Comparison of ENCODE assay signal across 15 mouse cellular contexts in the genomic region with DNA sequence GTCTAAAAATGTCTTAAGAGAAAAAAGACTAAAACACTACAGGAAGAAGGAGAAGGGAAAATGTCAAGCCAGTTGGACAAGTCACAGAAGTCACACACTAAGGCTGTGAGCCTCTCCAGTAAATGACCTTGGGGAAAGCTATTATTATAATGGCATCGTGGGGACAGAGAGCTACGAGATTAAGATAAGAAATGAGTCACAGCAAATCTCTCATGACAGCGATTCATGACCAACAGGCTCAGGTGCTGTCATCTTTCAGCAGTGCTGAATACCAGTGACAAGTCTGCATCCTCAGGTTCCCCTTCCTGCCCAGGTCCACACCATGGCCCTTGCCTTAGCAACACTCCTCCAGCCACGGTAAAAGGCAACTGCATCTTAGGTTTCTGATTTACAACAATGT. TPM values are rescaled to one million over a fixed set of nuclear protein-coding genes. Genes with fewer than 3 reads are reported as not detected.
DNase-seq lines count a peak whose midpoint lies in the region; ATAC-seq lines count a peak whose summit lies in the region.
"Had no signal": no experiment of that assay in that cellular context is flagged by ENCODE, and none has a peak within 500 bp of the region (broad histone marks: within the 10 kb centered on the region; RNA-seq: fewer than 3 reads in every experiment).

No protein-coding gene starts in this region.

- H3K27ac ChIP-seq in midbrain, embryonic 11.5 days (ENCODE audit: low read depth, low read length): no peak overlapping the region
- no peak overlapping the region for H3K27ac ChIP-seq in midbrain, embryonic 14.5 days (replicated peaks; ENCODE audit: low read depth, low read length)
- H3K27ac ChIP-seq in heart, embryonic 14.5 days (replicated peaks in 1 of 2; ENCODE audit: control insufficient read depth in 1 of 2, insufficient read depth in 1 of 2, low read depth in 2 of 2, low read length in 2 of 2): peak overlapping the region; percentile 21 to 74; a peak in 3 of 4 replicates
- H3K27ac ChIP-seq in hindbrain, embryonic 12.5 days: no peak overlapping the region
- H3K27ac ChIP-seq: forebrain, embryonic 10.5 days; neural tube, embryonic 12.5 days had no signal

- H3K4me1 ChIP-seq in midbrain, embryonic 11.5 days (ENCODE audit: control insufficient read depth, insufficient read depth, low read length): no peaks in the 10 kb centered on the region
- no peaks in the 10 kb centered on the region for H3K4me1 ChIP-seq in midbrain, embryonic 14.5 days (ENCODE audit: control insufficient read depth, insufficient read depth, low read length)
- peaks cover 4 to 12% of the 10 kb centered on the region in 2 experiments; a peak in 3 of 4 replicates for H3K4me1 ChIP-seq in heart, embryonic 14.5 days (ENCODE audit: control insufficient read depth in 2 of 2, insufficient read depth in 2 of 2, low read length in 2 of 2)
- H3K4me1 ChIP-seq in hindbrain, embryonic 12.5 days: no peaks in the 10 kb centered on the region
- H3K4me1 ChIP-seq: forebrain, embryonic 10.5 days; neural tube, embryonic 12.5 days had no signal

- no peak for ATAC-seq in midbrain, embryonic 11.5 days (ENCODE audit: low FRiP score)
- ATAC-seq in midbrain, embryonic 14.5 days (ENCODE audit: low FRiP score, low TSS enrichment): no peak
- ATAC-seq in heart, embryonic 14.5 days (ENCODE audit: insufficient number of reproducible peaks, insufficient read depth, low FRiP score, low read depth): peak; percentile 43; the same call in 1 of the 2 replicates
- ATAC-seq in hindbrain, embryonic 12.5 days (ENCODE audit: low FRiP score): no peak
- ATAC-seq: hindbrain, embryonic 16.5 days had no signal

- DNase-seq in adrenal gland, adult 2 months: peak; percentile 25
- DNase-seq in adrenal gland, postnatal 25 days: no peak
- peak; percentile 26 for DNase-seq in midbrain, embryonic 11.5 days (ENCODE audit: low spot score, missing footprints)
- no peak for DNase-seq in midbrain, embryonic 14.5 days
- no peak for DNase-seq in layer of hippocampus, adult 9-10 months (ENCODE audit: low spot score)
- no peak for DNase-seq in B cell, adult 2 months
- DNase-seq: kidney, adult 9 months; kidney, postnatal 4 days; liver; lung, embryonic 14.5 days had no signal

- 79% methylated on average over 4 of the region's 4 CpGs for WGBS in midbrain, embryonic 11.5 days
- 63% methylated on average over 4 of the region's 4 CpGs for WGBS in midbrain, embryonic 14.5 days
- WGBS in heart, embryonic 14.5 days: 6% methylated on average over 4 of the region's 4 CpGs
- 72% methylated on average over 4 of the region's 4 CpGs for WGBS in hindbrain, embryonic 12.5 days

- no peaks in the 10 kb centered on the region for H3K27me3 ChIP-seq in midbrain, embryonic 11.5 days (ENCODE audit: control insufficient read depth, insufficient read depth, low read length)
- no peaks in the 10 kb centered on the region for H3K27me3 ChIP-seq in midbrain, embryonic 14.5 days (ENCODE audit: control insufficient read depth, insufficient read depth, low read length)
- no peaks in the 10 kb centered on the region for H3K27me3 ChIP-seq in heart, embryonic 14.5 days (ENCODE audit: control insufficient read depth, insufficient read depth, low read length)
- no peaks in the 10 kb centered on the region for H3K27me3 ChIP-seq in hindbrain, embryonic 12.5 days
- H3K27me3 ChIP-seq: neural tube, embryonic 12.5 days had no signal

- H3K4me2 ChIP-seq in midbrain, embryonic 11.5 days: no peak overlapping the region
- H3K4me2 ChIP-seq in midbrain, embryonic 14.5 days (ENCODE audit: low read length): no peak overlapping the region
- peak overlapping the region; percentile 21; the same call in 1 of the 2 replicates for H3K4me2 ChIP-seq in heart, embryonic 14.5 days (ENCODE audit: low read length)
- no peak overlapping the region for H3K4me2 ChIP-seq in hindbrain, embryonic 12.5 days (replicated peaks)
- H3K4me2 ChIP-seq: lung, embryonic 14.5 days; neural tube, embryonic 12.5 days had no signal

- H3K9ac ChIP-seq in midbrain, embryonic 11.5 days (ENCODE audit: low read length): no peak overlapping the region
- H3K9ac ChIP-seq in midbrain, embryonic 14.5 days (replicated peaks; ENCODE audit: low read length): no peak overlapping the region
- no peak overlapping the region for H3K9ac ChIP-seq in heart, embryonic 14.5 days (ENCODE audit: low read length)
- H3K9ac ChIP-seq in hindbrain, embryonic 12.5 days: no peak overlapping the region
- H3K9ac ChIP-seq: lung, embryonic 14.5 days; neural tube, embryonic 12.5 days had no signal

- no peaks in the 10 kb centered on the region for H3K36me3 ChIP-seq in midbrain, embryonic 11.5 days (ENCODE audit: control insufficient read depth, insufficient read depth, low read length)
- no peaks in the 10 kb centered on the region for H3K36me3 ChIP-seq in midbrain, embryonic 14.5 days (ENCODE audit: control insufficient read depth, insufficient read depth, low read length)
- 0 out of 2 replicates have a peak, but pooled peaks cover 4% of the 10 kb centered on the region for H3K36me3 ChIP-seq in heart, embryonic 14.5 days (ENCODE audit: control insufficient read depth, insufficient read depth, low read length)
- no peaks in the 10 kb centered on the region for H3K36me3 ChIP-seq in hindbrain, embryonic 12.5 days

- no peaks in the 10 kb centered on the region for H3K9me3 ChIP-seq in midbrain, embryonic 11.5 days (ENCODE audit: control insufficient read depth, low read length)
- no peaks in the 10 kb centered on the region for H3K9me3 ChIP-seq in midbrain, embryonic 14.5 days (ENCODE audit: control insufficient read depth, low read length)
- H3K9me3 ChIP-seq in heart, embryonic 14.5 days (ENCODE audit: control insufficient read depth, low read length): no peaks in the 10 kb centered on the region
- H3K9me3 ChIP-seq in hindbrain, embryonic 12.5 days (replicated peaks): no peaks in the 10 kb centered on the region
- H3K9me3 ChIP-seq: forebrain, embryonic 10.5 days; neural tube, embryonic 12.5 days had no signal

- H3K4me3 ChIP-seq in midbrain, embryonic 11.5 days (ENCODE audit: low read depth, low read length): no peak overlapping the region
- no peak overlapping the region for H3K4me3 ChIP-seq in midbrain, embryonic 14.5 days (replicated peaks; ENCODE audit: low read depth, low read length)
- H3K4me3 ChIP-seq in heart, embryonic 14.5 days (ENCODE audit: control insufficient read depth in 1 of 2, insufficient read depth in 1 of 2, low read depth in 1 of 2, low read length in 2 of 2): no peak overlapping the region
- H3K4me3 ChIP-seq in hindbrain, embryonic 12.5 days: no peak overlapping the region
- H3K4me3 ChIP-seq: forebrain, embryonic 10.5 days; neural tube, embryonic 12.5 days had no signal

RNA-seq across cellular contexts. Expression of a gene that starts 46.8 kb away (rescaled TPM):
- total RNA-seq in adrenal gland, adult 2 months (2021): under 1 TPM; 0.59 to 0.98 TPM
- 0.32 and 0.42 TPM in 2 replicates for polyA plus RNA-seq in adrenal gland, adult 2 months (2012; rRNA removed)
- 2.5 and 2.7 TPM in 2 replicates for total RNA-seq in adrenal gland, postnatal 25 days (2021)
- polyA plus RNA-seq in midbrain, embryonic 11.5 days (2014; fragmentation: Nextera tagmentation; extraction: Ambion mirVana): 2.0 and 2.7 TPM in 2 replicates
- 0.90 and 0.99 TPM in 2 replicates for polyA plus RNA-seq in midbrain, embryonic 14.5 days (2014; fragmentation: Nextera tagmentation; extraction: Ambion mirVana)
- 2.3 and 2.5 TPM in 2 replicates for polyA plus RNA-seq in heart, embryonic 14.5 days (2014; fragmentation: Nextera tagmentation; extraction: Ambion mirVana)
- 1.5 and 1.9 TPM in 2 replicates for polyA plus RNA-seq in hindbrain, embryonic 12.5 days (2016; fragmentation: Nextera tagmentation; extraction: Ambion mirVana)

Comparison
In these comparisons a context has a peak if more than half of its experiments do, and no peak if none do; other contexts are left out.
1. DNase-seq: peak in adrenal gland, adult 2 months (single experiment) and midbrain, embryonic 11.5 days (single experiment); none in adrenal gland, postnatal 25 days (single experiment), midbrain, embryonic 14.5 days (single experiment), layer of hippocampus, adult 9-10 months (single experiment) and B cell, adult 2 months (0 of 2).
2. H3K27ac ChIP-seq: peak in heart, embryonic 14.5 days (2 of 2); none in midbrain, embryonic 11.5 days (single experiment), midbrain, embryonic 14.5 days (single experiment) and hindbrain, embryonic 12.5 days (single experiment).